Mouse (Mus musculus) hindbrain, postnatal 0 days (tissue): ENCODE results near the gene Fgfr2. TPM values are rescaled to one million over a fixed set of nuclear protein-coding genes. Genes with fewer than 3 reads are reported as not detected.

Source experiments
- ATAC-seq: fragments of 200-750 bp; cut with Nextera tagmentation; 2 replicates; pipeline ENCODE4 v1.8.0; 2017; ENCODE audit warnings: mild to moderate bottlenecking, moderate TSS enrichment, moderate library complexity
- DNase-seq: peaks from one replicate; pipeline ENCODE4 v3.0.0-alpha.2; 2015; ENCODE audit warnings: low spot score
- H3K27ac ChIP-seq: fragments of 300-500 bp; sonication (generic); 2 replicates; pipeline ENCODE4 v1.5.1; 2014; ENCODE audit warnings: mild to moderate bottlenecking
- H3K27me3 ChIP-seq: fragments of 300-500 bp; sonication (generic); 2 replicates; pipeline ENCODE4 v1.6.1; 2014; ENCODE audit warnings: low read length, mixed read lengths; ENCODE audit not compliant: insufficient read depth
- H3K36me3 ChIP-seq: fragments of 300-500 bp; sonication (generic); 2 replicates; pipeline ENCODE4 v1.6.1; 2014; ENCODE audit warnings: low read length, mixed read lengths; ENCODE audit not compliant: insufficient read depth
- H3K4me1 ChIP-seq: fragments of 300-500 bp; sonication (generic); 2 replicates; pipeline ENCODE4 v1.6.1; 2014; ENCODE audit warnings: antibody characterized with exemption, low read length, mixed read lengths; ENCODE audit not compliant: insufficient read depth
- H3K4me2 ChIP-seq: fragments of 300-500 bp; sonication (generic); 2 replicates; pipeline ENCODE4 v1.6.1; 2014; ENCODE audit warnings: low read depth, mild to moderate bottlenecking, low read length, moderate library complexity, mixed read lengths
- H3K4me3 ChIP-seq: fragments of 300-500 bp; sonication (generic); 2 replicates; pipeline ENCODE4 v1.5.1; 2014; ENCODE audit warnings: low read length
- H3K9ac ChIP-seq: fragments of 300-500 bp; sonication (generic); replicated peaks from 2 replicates; pipeline ENCODE4 v1.6.1; 2014; ENCODE audit warnings: mild to moderate bottlenecking, low read length, moderate library complexity, mixed read lengths
- H3K9me3 ChIP-seq: fragments of 300-500 bp; sonication (generic); 2 replicates; pipeline ENCODE4 v1.6.1; 2016; ENCODE audit warnings: low read length, mixed read lengths
- CTCF ChIP-seq: IDR thresholded peaks from 2 replicates; pipeline ENCODE4 v1.5.1; 2016; ENCODE audit warnings: antibody characterized with exemption, control low read depth, low read depth
- WGBS: fragments of 180-500 bp; shearing (Covaris S2); extraction: QIAGEN DNeasy Blood & Tissue Kit; methylation state at CpG from one replicate; pipeline ENCODE4 v1.1.7; 2014; 5-methylcytosine and 5-hydroxymethylcytosine counted together
- polyA plus RNA-seq: library from polyadenylated mRNA; unstranded; fragments of >200 nt; fragmentation: Nextera tagmentation; extraction: Ambion mirVana; gene quantifications from 2 replicates; pipeline ENCODE4 v1.2.1, GENCODE M21; 2015
- total RNA-seq: library from RNA; depleted of rRNA; stranded (reverse); fragments of >200 nt; gene quantifications from 2 replicates; pipeline ENCODE4 v1.2.3, GENCODE M21; 2014

The Fgfr2 gene
- total and polyA plus RNA-seq, 2 experiments from 2014 or later, result 17.3 to 49.0 TPM

GRCm38 (mm10) chr7:130182551-130182950 lies 2940.6 kb downstream of the Fgfr2 start:
- Histone ChIP-seq H3K4me1 (no peaks in the 10 kb centered on the region; the same call in 1 of the 2 replicates), H3K27ac (no peak overlapping the region), H3K27me3 (no peaks in the 10 kb centered on the region), H3K9me3 (no peaks in the 10 kb centered on the region), H3K9ac (no peak overlapping the region), H3K36me3 (no peaks in the 10 kb centered on the region), H3K4me3 (no peak overlapping the region), H3K4me2 (peak overlapping the region; percentile 34)
- no peak for ATAC-seq
- WGBS, result 33% methylated on average over 18 of the region's 18 CpGs
- DNase-seq, result no peak
- no peak for TF ChIP-seq CTCF

GRCm38 (mm10) chr7:130178991-130179390 lies 2944.2 kb downstream of the Fgfr2 start:
- Histone ChIP-seq H3K4me3 (no peak overlapping the region), H3K27ac (no peak overlapping the region), H3K9ac (no peak overlapping the region), H3K27me3 (no peaks in the 10 kb centered on the region), H3K36me3 (no peaks in the 10 kb centered on the region), H3K9me3 (no peaks in the 10 kb centered on the region), H3K4me1 (no peaks in the 10 kb centered on the region; the same call in 1 of the 2 replicates), H3K4me2 (no peak overlapping the region)
- 56% methylated on average over 3 of the region's 3 CpGs for WGBS
- TF ChIP-seq CTCF, result peak; percentile 35; the same call in 1 of the 2 replicates
- DNase-seq, result no peak
- no peak for ATAC-seq

- no peak overlapping the region for H3K27ac ChIP-seq
- no peak for TF ChIP-seq CTCF
- WGBS, result 84% methylated on average over 5 of the region's 5 CpGs
- ATAC-seq (no peak), DNase-seq (no peak)
- H3K4me3 ChIP-seq, result no peak overlapping the region
- H3K9me3 ChIP-seq, result no peaks in the 10 kb centered on the region
- no peak overlapping the region for H3K9ac ChIP-seq
- H3K27me3 ChIP-seq, result no peaks in the 10 kb centered on the region
- H3K4me2 ChIP-seq, result no peak overlapping the region
- no peaks in the 10 kb centered on the region; the same call in 1 of the 2 replicates for H3K4me1 ChIP-seq
- H3K36me3 ChIP-seq, result no peaks in the 10 kb centered on the region
Measured at GRCm38 (mm10) chr7:130177009-130177408, 2946.1 kb downstream of the Fgfr2 start.

- Histone ChIP-seq H3K4me3 (no peak overlapping the region), H3K9me3 (no peaks in the 10 kb centered on the region), H3K4me1 (no peaks in the 10 kb centered on the region; the same call in 1 of the 2 replicates), H3K9ac (no peak overlapping the region), H3K27ac (no peak overlapping the region), H3K27me3 (no peaks in the 10 kb centered on the region), H3K36me3 (peaks cover 5% of the 10 kb centered on the region; the same call in 1 of the 2 replicates), H3K4me2 (no peak overlapping the region)
- 58% methylated on average over 7 of the region's 7 CpGs for WGBS
- peak; percentile 21 for DNase-seq
- TF ChIP-seq CTCF, result no peak
- no peak for ATAC-seq
Measured at GRCm38 (mm10) chr7:130174525-130174924, 2948.6 kb downstream of the Fgfr2 start.

GRCm38 (mm10) chr7:130173914-130174313 lies 2949.2 kb downstream of the Fgfr2 start:
- no peak for ATAC-seq
- H3K4me3 ChIP-seq, result no peak overlapping the region
- peaks cover 7% of the 10 kb centered on the region; the same call in 1 of the 2 replicates for H3K36me3 ChIP-seq
- no peak overlapping the region for H3K9ac ChIP-seq
- DNase-seq, result peak; percentile 23
- no peaks in the 10 kb centered on the region; the same call in 1 of the 2 replicates for H3K4me1 ChIP-seq
- 64% methylated on average over 5 of the region's 5 CpGs for WGBS
- TF ChIP-seq CTCF, result no peak
- H3K27me3 ChIP-seq, result no peaks in the 10 kb centered on the region
- no peak overlapping the region for H3K27ac ChIP-seq
- H3K4me2 ChIP-seq, result no peak overlapping the region
- no peaks in the 10 kb centered on the region for H3K9me3 ChIP-seq

- ATAC-seq (no peak), DNase-seq (no peak)
- Histone ChIP-seq H3K27ac (no peak overlapping the region), H3K9ac (no peak overlapping the region), H3K27me3 (no peaks in the 10 kb centered on the region), H3K36me3 (peaks cover 7% of the 10 kb centered on the region; the same call in 1 of the 2 replicates), H3K4me1 (no peaks in the 10 kb centered on the region), H3K4me3 (no peak overlapping the region), H3K9me3 (no peaks in the 10 kb centered on the region), H3K4me2 (no peak overlapping the region)
- WGBS, result 83% methylated on average over 8 of the region's 8 CpGs
- TF ChIP-seq CTCF, result no peak
Measured at GRCm38 (mm10) chr7:130170144-130170543, 2953.0 kb downstream of the Fgfr2 start.

GRCm38 (mm10) chr7:130168296-130168695 lies 2954.9 kb downstream of the Fgfr2 start:
- ATAC-seq (no peak), DNase-seq (no peak)
- 46% methylated on average over 12 of the region's 12 CpGs for WGBS
- H3K36me3 ChIP-seq, result peaks cover 7% of the 10 kb centered on the region; the same call in 1 of the 2 replicates
- no peak for TF ChIP-seq CTCF
- no peak overlapping the region for H3K9ac ChIP-seq
- no peaks in the 10 kb centered on the region for H3K9me3 ChIP-seq
- no peak overlapping the region for H3K27ac ChIP-seq
- no peak overlapping the region for H3K4me3 ChIP-seq
- no peak overlapping the region for H3K4me2 ChIP-seq
- no peaks in the 10 kb centered on the region for H3K27me3 ChIP-seq
- no peaks in the 10 kb centered on the region for H3K4me1 ChIP-seq
